Mouse (Mus musculus) myocyte (in vitro differentiated cells): ENCODE results near the gene Mknk1.

Experiments
- CEBPB ChIP-seq: IDR thresholded peaks from 2 replicates; pipeline ENCODE4 v1.6.1; 2011; ENCODE audit warnings: mild to moderate bottlenecking, moderate library complexity; ENCODE audit not compliant: poor library complexity, insufficient read depth, severe bottlenecking
- E2F4 ChIP-seq: IDR thresholded peaks from one replicate; pipeline ENCODE4 v1.6.1; 2011; ENCODE audit warnings: mild to moderate bottlenecking, control low read depth, moderate library complexity; ENCODE audit not compliant: insufficient read depth
- MAX ChIP-seq: IDR thresholded peaks from one replicate; pipeline ENCODE4 v1.6.1; 2011; ENCODE audit warnings: low read depth, mild to moderate bottlenecking, control low read depth
- MYOD1 ChIP-seq, 3 experiments: IDR thresholded peaks; one replicate each; pipeline ENCODE4 v1.6.1; 2011; ENCODE audit warnings: control low read depth in 2 of 3, low read depth in 2 of 3, mild to moderate bottlenecking in 2 of 3, moderate library complexity in 1 of 3; ENCODE audit not compliant: insufficient read length in 2 of 3, control insufficient read depth in 1 of 3
- MYOG ChIP-seq, 3 experiments: IDR thresholded peaks; one replicate each; pipeline ENCODE4 v1.6.1; 2011; ENCODE audit warnings: control low read depth in 2 of 3, low read depth in 2 of 3, mild to moderate bottlenecking in 2 of 3; ENCODE audit not compliant: insufficient read length in 2 of 3, control insufficient read depth in 1 of 3, insufficient read depth in 1 of 3
- POLR2A ChIP-seq: IDR thresholded peaks from one replicate; pipeline ENCODE4 v1.6.1; 2011; ENCODE audit warnings: low read depth, mild to moderate bottlenecking, control low read depth, moderate library complexity; ENCODE audit not compliant: insufficient read length
- POLR2AphosphoS2 ChIP-seq: IDR thresholded peaks from one replicate; pipeline ENCODE4 v1.6.1; 2011; ENCODE audit warnings: low read depth, control low read depth; ENCODE audit not compliant: insufficient read length
- TCF12 ChIP-seq: IDR thresholded peaks from one replicate; pipeline ENCODE4 v1.6.1; 2011; ENCODE audit warnings: mild to moderate bottlenecking, control low read depth; ENCODE audit not compliant: poor library complexity, insufficient read depth, severe bottlenecking
- TCF3 ChIP-seq: IDR thresholded peaks from one replicate; pipeline ENCODE4 v1.6.1; 2011; ENCODE audit warnings: low read depth, control low read depth; ENCODE audit not compliant: insufficient read length
- USF1 ChIP-seq: IDR thresholded peaks from one replicate; pipeline ENCODE4 v1.6.1; 2011; ENCODE audit warnings: low read depth, mild to moderate bottlenecking, control low read depth, moderate library complexity

GRCm38 (mm10) chr4:115846656-115847055 lies 7.7 kb downstream of the Mknk1 start:
- no peak for TF ChIP-seq MAX
- TF ChIP-seq POLR2A, result no peak
- TF ChIP-seq TCF12, result no peak
- no peak for TF ChIP-seq MYOD1 (IDR thresholded peaks at IDR 0.05; ENCODE audit: control insufficient read depth in 1 of 3, insufficient read length in 2 of 3, low read depth in 2 of 3)
- TF ChIP-seq E2F4, result no peak
- TF ChIP-seq USF1, result no peak
- no peak for TF ChIP-seq MYOG (IDR thresholded peaks at IDR 0.05; ENCODE audit: control insufficient read depth in 1 of 3, insufficient read depth in 1 of 3, insufficient read length in 2 of 3, low read depth in 2 of 3)
- TF ChIP-seq TCF3, result no peak
- no peak for TF ChIP-seq POLR2AphosphoS2
- TF ChIP-seq CEBPB, result no peak
